Mouse (Mus musculus) right cerebral cortex, postnatal 4 days (tissue): ENCODE results near the gene Prkag3.

Experiments
- DNase-seq: peaks from one replicate; pipeline ENCODE4 v3.0.0-alpha.2; 2022

Gene Prkag3

GRCm38 (mm10) chr1:74754175-74754785, 5.3 kb upstream of the Prkag3 start:
- DNase-seq = no peak

DNA sequence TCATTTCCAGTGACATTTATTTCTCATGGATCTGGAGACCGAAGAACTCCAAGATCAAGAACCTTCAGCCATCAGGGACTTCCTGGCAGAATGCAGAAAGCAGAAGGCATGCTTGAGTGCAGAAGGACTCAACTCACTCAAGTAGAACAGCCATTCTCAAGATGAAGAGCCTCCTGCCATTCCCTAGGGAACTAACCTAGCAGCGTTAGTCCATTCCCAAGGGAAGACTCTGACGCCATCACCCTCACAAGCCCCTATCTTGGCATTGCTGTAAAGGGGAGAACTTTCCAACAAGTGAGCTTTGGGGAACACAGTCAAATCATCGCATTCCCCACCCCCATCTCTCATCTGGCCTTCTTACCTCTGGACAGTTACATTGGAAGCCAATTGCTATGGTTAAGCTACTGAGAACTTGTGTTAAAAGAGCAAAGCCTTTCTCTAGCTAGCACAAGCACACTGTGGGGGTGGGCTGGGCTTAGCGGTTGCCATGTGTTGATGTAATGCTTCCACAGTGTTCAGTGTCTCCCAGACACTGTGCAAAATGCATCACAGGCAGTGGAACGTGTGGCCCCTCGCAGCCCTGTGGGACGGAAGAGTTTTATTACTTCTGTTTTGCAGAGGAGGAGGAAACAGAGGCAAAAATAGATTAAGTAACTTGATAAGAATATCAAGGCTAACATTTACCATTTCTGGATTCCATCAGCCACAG, 4.4 kb upstream of the Prkag3 start:
- no peak for DNase-seq

GRCm38 (mm10) chr1:74752833-74753232, 3.8 kb upstream of the Prkag3 start:
- no peak for DNase-seq

- DNase-seq = no peak
Observed at GRCm38 (mm10) chr1:74752150-74752549, 3.1 kb upstream of the Prkag3 start.

GRCm38 (mm10) chr1:74750683-74751082, 1.7 kb upstream of the Prkag3 start:
- no peak for DNase-seq

DNA sequence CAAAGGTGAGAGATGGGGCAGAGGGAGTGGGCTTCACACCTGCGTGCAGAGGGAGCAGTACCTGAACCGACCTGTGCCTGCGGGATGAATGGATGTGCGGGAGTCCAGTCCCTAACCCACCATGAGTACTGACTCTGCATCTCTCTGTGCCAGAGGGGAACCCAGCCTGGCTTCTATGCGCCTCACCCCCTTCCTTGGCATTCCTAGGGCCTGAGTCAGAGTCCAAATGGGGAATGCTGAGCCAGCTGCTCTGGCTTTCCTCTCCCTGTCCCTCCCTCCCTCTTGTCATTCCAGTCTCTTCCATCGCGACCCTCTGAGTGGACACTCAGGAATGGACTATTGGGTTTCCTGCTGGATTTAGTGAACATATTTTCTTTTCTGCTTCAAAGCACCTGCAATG, 280 bp upstream of the Prkag3 start:
- no peak for DNase-seq

GRCm38 (mm10) chr1:74747335-74747734, 1.7 kb downstream of the Prkag3 start:
- no peak for DNase-seq

GRCm38 (mm10) chr1:74740846-74741245, 8.2 kb downstream of the Prkag3 start:
- DNase-seq = no peak

- no peak for DNase-seq
Observed at GRCm38 (mm10) chr1:74737500-74737899, 11.5 kb downstream of the Prkag3 start.

DNA sequence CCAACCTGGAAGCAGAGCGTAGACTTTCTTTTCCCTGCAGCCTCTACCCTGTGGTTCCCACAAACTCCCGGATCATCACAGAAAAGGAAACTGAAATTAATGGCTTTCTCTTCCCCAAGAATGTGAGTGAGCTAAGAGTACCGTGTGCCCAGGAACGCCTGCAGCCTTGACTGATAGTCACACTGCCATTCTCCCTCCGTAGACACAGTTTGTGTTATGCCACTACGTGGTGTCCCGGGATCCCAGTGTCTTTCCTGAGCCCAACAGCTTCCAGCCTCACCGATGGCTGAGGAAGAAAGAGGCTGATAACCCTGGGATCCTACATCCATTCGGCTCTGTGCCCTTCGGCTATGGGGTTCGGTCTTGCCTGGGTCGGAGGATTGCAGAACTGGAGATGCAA, 12.0 kb downstream of the Prkag3 start:
- DNase-seq = no peak

DNA sequence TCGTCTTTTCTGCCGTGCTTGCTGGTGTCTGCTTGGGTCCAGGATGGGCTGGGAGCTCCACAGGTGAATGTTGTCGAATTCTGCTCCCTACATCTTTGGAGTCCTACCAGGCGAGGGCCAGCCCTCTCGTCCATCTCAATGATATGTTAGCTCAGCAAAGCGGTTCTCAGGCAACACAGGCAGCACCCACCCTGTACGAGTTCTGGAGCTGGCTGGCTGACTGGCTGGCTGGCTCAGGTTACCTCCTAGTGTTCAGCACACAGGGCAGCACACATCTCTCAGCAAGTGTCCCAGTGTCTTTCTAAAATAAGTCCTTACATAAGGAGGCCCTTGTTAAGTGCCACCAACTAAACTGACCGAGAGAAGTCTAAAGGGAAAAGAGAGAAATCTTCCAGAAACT, 20.6 kb downstream of the Prkag3 start:
- no peak for DNase-seq

DNA sequence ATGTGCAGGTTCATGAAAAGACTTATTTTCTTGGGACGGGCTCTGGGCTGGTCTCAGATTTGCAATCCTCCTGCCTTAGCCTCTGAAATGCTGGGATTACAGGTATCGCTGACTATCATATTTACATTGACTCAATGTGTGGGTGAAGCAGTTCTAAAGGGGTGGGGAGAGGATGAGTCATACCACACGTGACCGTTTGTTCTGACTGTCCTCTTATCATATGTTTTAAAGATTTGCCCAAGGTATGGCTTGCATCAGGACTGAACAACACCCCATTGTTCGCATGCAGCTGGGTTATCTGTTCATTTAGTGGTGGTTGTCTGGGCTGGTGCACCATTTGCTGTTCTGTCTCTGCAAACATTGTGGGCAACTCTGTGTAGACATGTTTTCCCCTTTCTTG, 22.3 kb downstream of the Prkag3 start:
- no peak for DNase-seq

DNA sequence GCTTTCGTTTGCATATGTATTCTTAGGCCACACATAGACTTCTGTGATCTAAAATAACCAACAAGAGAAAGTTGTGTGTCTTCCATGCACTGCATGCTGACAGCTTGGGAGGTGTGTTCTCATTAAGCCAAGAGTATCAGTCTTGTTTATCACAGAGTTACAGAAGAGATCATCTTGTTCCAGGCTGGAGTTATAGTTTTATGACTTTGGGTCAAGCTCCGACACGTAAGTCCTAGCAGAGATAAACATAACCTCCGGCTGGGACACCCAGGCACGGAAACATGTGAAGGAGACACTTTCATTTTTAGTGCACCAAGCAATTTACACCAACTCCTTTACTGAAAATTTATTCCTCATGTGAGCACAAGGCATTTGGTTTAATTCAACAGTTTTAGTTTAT, 22.9 kb downstream of the Prkag3 start:
- no peak for DNase-seq

DNA sequence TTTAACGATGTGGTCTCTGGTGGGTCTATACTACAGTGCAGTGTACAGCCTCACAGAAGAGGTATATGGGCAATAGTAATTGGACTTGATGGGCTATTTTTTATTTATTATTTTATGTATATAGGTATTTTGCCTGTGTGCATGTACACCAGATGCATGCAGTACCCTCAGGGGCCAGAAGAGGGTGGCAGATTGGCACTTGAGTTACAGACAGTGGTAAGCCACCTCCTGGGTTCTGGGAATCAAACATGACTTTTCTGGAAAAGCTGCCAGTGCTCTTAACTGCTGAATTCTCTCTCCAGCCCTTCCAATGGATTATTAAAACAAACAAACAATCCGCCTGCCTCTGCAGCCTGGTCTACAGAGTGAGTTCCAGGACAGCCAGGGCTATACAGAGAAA, 25.3 kb downstream of the Prkag3 start:
- DNase-seq = peak; percentile 26

DNA sequence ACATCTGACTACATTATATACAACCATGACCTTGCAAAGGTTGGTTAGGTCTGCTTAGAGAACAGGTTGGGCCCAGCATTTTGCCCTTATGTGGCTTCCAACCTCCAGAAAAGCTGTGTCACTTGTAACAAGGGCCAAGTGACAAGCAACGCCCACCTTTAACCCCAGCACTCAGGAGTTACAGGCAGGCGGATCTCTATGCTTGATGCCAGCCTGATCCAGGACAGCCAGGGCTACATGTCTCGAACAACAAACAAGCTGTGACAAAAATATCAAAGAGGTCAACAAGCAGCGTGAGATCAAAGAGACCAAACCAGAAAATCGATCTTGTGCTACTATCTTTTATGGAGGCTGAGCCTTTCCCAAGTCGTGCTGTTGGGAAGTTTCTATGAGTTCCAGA, 27.4 kb downstream of the Prkag3 start:
- no peak for DNase-seq

GRCm38 (mm10) chr1:74719281-74719680, 29.7 kb downstream of the Prkag3 start:
- no peak for DNase-seq

DNA sequence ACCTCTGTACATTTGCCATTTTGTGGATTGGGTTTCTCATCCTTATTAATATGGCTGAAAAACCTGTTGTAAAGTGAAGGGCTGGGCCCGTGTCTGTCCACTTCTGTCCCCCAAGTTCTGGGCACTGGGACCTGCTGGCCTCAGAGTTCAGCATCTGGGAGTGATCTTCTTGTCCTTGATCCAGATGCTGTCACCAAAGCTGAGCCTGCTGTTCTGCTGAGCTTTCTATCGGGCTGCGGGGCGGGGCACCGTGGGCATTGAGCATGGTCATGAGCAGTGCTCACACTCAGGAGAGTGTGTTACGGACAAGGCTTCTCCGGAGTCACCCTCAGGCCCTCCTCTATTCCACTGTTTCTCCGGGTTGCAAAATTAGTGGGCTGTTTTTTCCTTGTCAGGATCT, 30.9 kb downstream of the Prkag3 start:
- DNase-seq = no peak

- no peak for DNase-seq
Observed at GRCm38 (mm10) chr1:74715886-74716285, 33.1 kb downstream of the Prkag3 start.

DNA sequence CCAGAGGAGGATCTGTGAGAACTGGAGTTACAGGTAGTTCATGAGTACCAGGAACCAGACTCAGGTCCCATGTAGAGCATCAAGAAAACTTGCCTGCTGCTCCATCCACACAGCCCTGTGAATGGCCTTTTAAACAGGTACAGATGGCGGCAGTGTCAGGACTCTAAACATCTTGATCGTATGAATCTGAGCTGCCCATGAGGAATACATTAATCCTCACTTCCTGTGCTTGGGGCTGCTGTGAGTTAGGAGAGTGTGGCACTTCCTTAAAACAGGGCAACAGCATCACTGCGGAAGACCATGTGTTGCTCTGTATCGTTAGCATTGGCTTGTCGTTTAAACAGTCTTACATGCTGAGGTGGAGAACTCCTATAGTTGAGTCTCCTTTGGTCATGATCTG, 33.6 kb downstream of the Prkag3 start:
- no peak for DNase-seq

- DNase-seq = no peak
Observed at GRCm38 (mm10) chr1:74714967-74715366, 34.1 kb downstream of the Prkag3 start.

- no peak for DNase-seq
Observed at GRCm38 (mm10) chr1:74713859-74714730, 34.9 kb downstream of the Prkag3 start.

DNA sequence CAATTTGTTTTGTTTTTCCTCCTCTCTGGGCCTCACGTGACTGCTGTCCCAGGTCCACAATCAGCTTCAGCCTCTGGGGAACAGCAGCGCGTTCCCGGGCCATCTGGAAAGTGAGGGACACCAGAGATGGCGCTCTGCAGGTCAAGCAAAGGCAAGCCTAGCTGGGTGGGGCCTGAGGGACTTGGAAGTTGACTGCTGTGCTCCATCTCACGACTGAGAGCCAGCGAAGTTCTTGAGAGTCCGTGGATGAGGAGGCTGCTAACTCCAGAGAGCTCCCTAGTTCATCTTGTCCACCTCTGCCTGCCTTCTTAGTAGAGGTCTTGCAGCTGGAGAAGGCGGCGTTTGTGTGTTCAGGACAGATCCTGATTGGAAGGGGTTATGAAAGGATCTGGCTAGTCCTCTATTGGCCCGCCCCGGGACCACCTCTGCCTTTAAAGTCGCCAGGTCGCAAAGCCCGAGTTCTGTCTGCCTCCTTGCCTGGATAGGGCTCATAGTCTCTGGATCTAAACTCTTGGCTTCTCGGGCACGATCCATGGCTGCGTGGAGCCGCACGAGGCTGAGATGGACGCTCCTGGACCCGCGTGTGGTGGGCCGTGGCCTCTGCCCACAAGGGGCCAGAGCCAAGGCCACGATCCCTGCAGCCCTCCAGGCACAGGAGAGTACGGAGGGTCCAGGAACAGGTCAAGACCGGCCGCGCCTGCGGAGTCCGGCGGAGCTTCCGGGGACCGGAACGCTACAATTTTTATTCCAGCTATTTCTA, 35.7 kb downstream of the Prkag3 start, which contains the start of gene Cyp27a1:
Gene Cyp27a1 (plus strand): TSS at position 476 of the 760 bp plus-strand sequence.
- no peak for DNase-seq
